Mouse (Mus musculus): ENCODE data around the gene Fndc3b.

GRCm38 (mm10) chr3:27491821-27492220, 219.3 kb downstream of the Fndc3b start:
- TF ChIP-seq CTCF (conservative IDR thresholded peaks at IDR 0.05; ENCODE audit: insufficient read depth, insufficient read length, low read depth, low read length) (no peak), POLR2A (IDR thresholded peaks at IDR 0.05; ENCODE audit: low read depth, low read length) (no peak)

All from kidney, adult 2 months (tissue).